Mouse (Mus musculus): Measurements from ENCODE around the gene Ipcef1. TPM values are rescaled to one million over a fixed set of nuclear protein-coding genes. Genes with fewer than 3 reads are reported as not detected.

The Ipcef1 gene
- total RNA-seq, 2 experiments from 2014 or later: 0.08 TPM; not detected in 1

- DNase-seq: no peak
Observed at GRCm38 (mm10) chr10:6967588-6968242, 84.6 kb downstream of the Ipcef1 start.

- no peak for DNase-seq
Observed at GRCm38 (mm10) chr10:6958791-6959190, 93.5 kb downstream of the Ipcef1 start.

- DNase-seq: no peak
Observed at GRCm38 (mm10) chr10:6956357-6956756, 95.9 kb downstream of the Ipcef1 start.

- DNase-seq: no peak
Observed at GRCm38 (mm10) chr10:6954533-6954932, 97.7 kb downstream of the Ipcef1 start.

GRCm38 (mm10) chr10:6953115-6953514, 99.2 kb downstream of the Ipcef1 start:
- no peak for DNase-seq

GRCm38 (mm10) chr10:6936671-6937425, 115.4 kb downstream of the Ipcef1 start:
- DNase-seq: no peak

- no peak for DNase-seq
Observed at GRCm38 (mm10) chr10:6934776-6935175, 117.5 kb downstream of the Ipcef1 start.

GRCm38 (mm10) chr10:6930889-6931288, 121.4 kb downstream of the Ipcef1 start:
- DNase-seq: no peak

GRCm38 (mm10) chr10:6930398-6930797, 121.9 kb downstream of the Ipcef1 start:
- DNase-seq: no peak

GRCm38 (mm10) chr10:6928905-6929304, 123.4 kb downstream of the Ipcef1 start:
- no peak for DNase-seq

GRCm38 (mm10) chr10:6927600-6928223, 124.6 kb downstream of the Ipcef1 start:
- no peak for DNase-seq

GRCm38 (mm10) chr10:6926724-6927123, 125.6 kb downstream of the Ipcef1 start:
- DNase-seq: no peak

GRCm38 (mm10) chr10:6916545-6917257, 135.6 kb downstream of the Ipcef1 start:
- DNase-seq: no peak

GRCm38 (mm10) chr10:6915991-6916390, 136.3 kb downstream of the Ipcef1 start:
- DNase-seq: no peak

- DNase-seq: no peak
Observed at GRCm38 (mm10) chr10:6909763-6910162, 142.5 kb downstream of the Ipcef1 start.

GRCm38 (mm10) chr10:6901819-6902393, 150.4 kb downstream of the Ipcef1 start:
- DNase-seq: no peak

- DNase-seq: no peak
Observed at GRCm38 (mm10) chr10:6900126-6900525, 152.2 kb downstream of the Ipcef1 start.

- DNase-seq: no peak
Observed at GRCm38 (mm10) chr10:6896659-6897303, 155.5 kb downstream of the Ipcef1 start.

GRCm38 (mm10) chr10:6895796-6896195, 156.5 kb downstream of the Ipcef1 start:
- no peak for DNase-seq

- DNase-seq: no peak
Observed at GRCm38 (mm10) chr10:6890348-6891009, 161.8 kb downstream of the Ipcef1 start.

GRCm38 (mm10) chr10:6889640-6890245, 162.5 kb downstream of the Ipcef1 start:
- DNase-seq: no peak

Measured in gastrocnemius, postnatal 25 days (tissue).